Mouse (Mus musculus) T-helper 17 cell (primary cell): ENCODE measurements around the gene Iqgap2.

Source experiments
- in situ Hi-C, 2 experiments: fragments of 300-600 bp; cut with MboI, MseI; formaldehyde crosslinking; loops; 1 replicate in 1 of 2; 2 replicates in 1 of 2; pipeline ENCODE4 v1.15.1; 2025; ENCODE audit warnings: high pct_unique_total_duplicates in 2 of 2

Iqgap2 gene

GRCm38 (mm10) chr13:95659432-95659831, 232.3 kb downstream of the Iqgap2 start:
- in situ Hi-C loops = no loop called here

GRCm38 (mm10) chr13:95657171-95657570, 234.6 kb downstream of the Iqgap2 start:
- in situ Hi-C loops = no loop called here

- in situ Hi-C loops = no loop called here
Observed at GRCm38 (mm10) chr13:95655284-95655683, 236.4 kb downstream of the Iqgap2 start.

GRCm38 (mm10) chr13:95653696-95654095, 238.0 kb downstream of the Iqgap2 start:
- in situ Hi-C loops = no loop called here

- in situ Hi-C loops = no loop called here
Observed at GRCm38 (mm10) chr13:95651870-95652668, 239.7 kb downstream of the Iqgap2 start.

GRCm38 (mm10) chr13:95649941-95650340, 241.8 kb downstream of the Iqgap2 start:
- in situ Hi-C loops = no loop called here

- in situ Hi-C loops = no loop called here
Observed at GRCm38 (mm10) chr13:95647248-95647647, 244.5 kb downstream of the Iqgap2 start.

- in situ Hi-C loops = no loop called here
Observed at GRCm38 (mm10) chr13:95646687-95647111, 245.0 kb downstream of the Iqgap2 start.

GRCm38 (mm10) chr13:95643740-95644139, 248.0 kb downstream of the Iqgap2 start:
- in situ Hi-C loops = no loop called here

GRCm38 (mm10) chr13:95641061-95641986, 250.4 kb downstream of the Iqgap2 start:
- in situ Hi-C loops = no loop called here

GRCm38 (mm10) chr13:95640408-95640807, 251.3 kb downstream of the Iqgap2 start:
- in situ Hi-C loops = no loop called here

GRCm38 (mm10) chr13:95639336-95640116, 252.2 kb downstream of the Iqgap2 start:
- in situ Hi-C loops = no loop called here

GRCm38 (mm10) chr13:95638894-95639293, 252.8 kb downstream of the Iqgap2 start:
- in situ Hi-C loops = no loop called here

GRCm38 (mm10) chr13:95637737-95638136, 254.0 kb downstream of the Iqgap2 start:
- in situ Hi-C loops = no loop called here

GRCm38 (mm10) chr13:95635301-95635700, 256.4 kb downstream of the Iqgap2 start:
- in situ Hi-C loops = no loop called here

- in situ Hi-C loops = no loop called here
Observed at GRCm38 (mm10) chr13:95634451-95634850, 257.3 kb downstream of the Iqgap2 start.

- in situ Hi-C loops = no loop called here
Observed at GRCm38 (mm10) chr13:95633384-95633783, 258.3 kb downstream of the Iqgap2 start.

- in situ Hi-C loops = no loop called here
Observed at GRCm38 (mm10) chr13:95632144-95632543, 259.6 kb downstream of the Iqgap2 start.

- in situ Hi-C loops = no loop called here
Observed at GRCm38 (mm10) chr13:95630747-95631146, 261.0 kb downstream of the Iqgap2 start.

GRCm38 (mm10) chr13:95629751-95630150, 262.0 kb downstream of the Iqgap2 start:
- in situ Hi-C loops = loop anchor here in 1 of 2 experiments (5.0 kb wide), 1 partner anchor 53 kb away; no protein-coding TSS in a partner anchor

GRCm38 (mm10) chr13:95626696-95627095, 265.0 kb downstream of the Iqgap2 start:
- in situ Hi-C loops = loop anchor here in 1 of 2 experiments (5.0 kb wide), 1 partner anchor 56 kb away; no protein-coding TSS in a partner anchor
